Mouse (Mus musculus) neutrophil, adult 83 days (primary cell): Measurements from ENCODE around the gene Vmn2r101. TPM values are rescaled to one million over a fixed set of nuclear protein-coding genes. Genes with fewer than 3 reads are reported as not detected.

Source experiments
- total RNA-seq, 2 experiments: library from RNA; stranded (reverse); gene quantifications; one replicate each; pipeline ENCODE4 v1.2.4; 2023

Vmn2r101 gene
- not detected for total RNA-seq

DNA sequence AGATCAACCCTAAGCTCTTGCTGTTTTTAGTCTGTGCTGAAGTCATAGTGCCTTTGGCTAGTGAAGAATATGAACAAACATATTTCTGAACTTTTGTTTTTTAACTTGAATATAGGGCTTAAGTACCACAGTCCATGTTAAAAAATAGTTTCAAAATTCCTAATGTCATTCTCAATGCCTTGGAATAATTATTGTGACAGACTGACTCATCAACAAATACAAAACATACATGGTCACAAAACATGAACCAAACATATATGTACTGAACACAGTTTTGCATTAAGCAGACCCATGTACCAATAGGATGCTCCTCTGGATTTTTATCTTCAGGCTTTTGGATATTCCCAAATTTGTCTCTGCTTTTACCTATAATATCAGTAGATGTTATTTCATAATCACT is at the start of gene Vmn2r101:
Gene Vmn2r101 (plus strand): TSS at position 301 of the 400 bp plus-strand sequence.

DNA sequence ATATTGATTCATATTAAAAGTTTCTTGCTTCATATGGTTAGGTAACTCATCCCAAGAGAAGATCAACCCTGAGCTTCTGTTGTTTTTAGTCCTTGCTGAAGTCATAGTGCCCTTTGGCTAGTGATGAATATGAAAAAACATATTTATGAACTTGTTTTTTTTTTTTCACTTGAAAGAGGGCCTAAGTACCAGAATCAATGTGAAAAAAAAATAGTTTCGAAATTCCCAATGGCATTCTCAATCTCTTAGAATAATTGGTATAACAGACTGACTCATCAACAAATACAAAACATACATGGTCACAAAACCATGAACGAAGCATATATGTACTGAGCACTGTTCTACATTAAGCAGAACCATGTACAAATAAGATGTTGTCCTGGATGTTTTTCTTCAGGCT is 83.0 kb downstream of the Vmn2r101 start, which contains the start of gene Vmn2r102:
Gene Vmn2r102 (plus strand): TSS at position 301 of the 400 bp plus-strand sequence.

Other genes with a start within 250 kb of the Vmn2r101 start
- gene Vmn2r99, start 215.3 kb upstream of the Vmn2r101 start, total RNA-seq = not detected
- gene Vmn2r100, start 72.5 kb upstream of the Vmn2r101 start, total RNA-seq = not detected
- not detected for gene Vmn2r102, start 83.1 kb downstream of the Vmn2r101 start, total RNA-seq
- not detected for gene Vmn2r103, start 196.1 kb downstream of the Vmn2r101 start, total RNA-seq